Mouse (Mus musculus) lung, postnatal 4 days (tissue): Measurements from ENCODE around the gene 4930572O03Rik.
"Not testable (repeated sequence)": the region's sequence is repeated elsewhere in the genome, so short reads cannot be mapped to it uniquely, and the experiment has no call there.

Source experiments
- DNase-seq, 2 experiments: peaks; one replicate each; pipeline ENCODE4 v3.0.0; 2021

4930572O03Rik gene

DNA sequence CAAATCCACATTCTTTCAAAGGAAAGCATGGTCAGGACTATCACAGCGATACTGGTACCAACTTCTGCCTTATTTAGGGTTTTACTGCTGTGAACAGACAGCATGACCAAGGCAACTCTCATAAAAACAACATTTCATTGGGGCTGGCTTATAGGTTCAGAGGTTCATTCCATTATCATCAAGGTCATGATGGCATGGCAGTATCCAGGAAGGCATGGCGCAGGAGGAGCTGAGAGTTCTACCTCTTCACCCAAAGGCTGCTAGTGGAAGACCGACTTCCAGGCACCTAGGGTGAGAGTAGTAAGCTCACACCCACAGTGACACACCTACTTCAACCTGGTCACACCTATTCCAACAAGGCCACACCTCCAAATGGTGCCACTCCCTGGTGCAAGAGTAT is 40.7 kb downstream of the 4930572O03Rik start:
- DNase-seq = not testable (repeated sequence)

DNA sequence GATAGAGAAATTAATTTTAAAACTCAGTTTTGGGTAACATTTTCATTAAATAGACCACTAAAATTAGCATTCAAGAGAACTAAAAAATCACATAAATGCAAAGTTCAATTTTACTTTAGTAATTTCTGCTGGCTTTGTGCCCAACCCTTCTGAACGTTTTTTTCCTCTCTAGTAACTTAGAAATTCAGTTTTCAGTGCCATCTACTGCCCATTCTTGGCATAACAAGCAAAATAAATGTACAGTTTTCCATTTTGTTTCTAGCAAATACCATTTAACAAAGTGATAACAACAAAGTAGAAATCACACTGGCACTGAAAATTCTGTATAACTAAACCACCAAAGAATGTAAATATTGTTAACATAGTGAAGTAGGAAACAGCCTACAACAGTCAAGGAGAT is 46.2 kb downstream of the 4930572O03Rik start:
- not testable (repeated sequence) for DNase-seq

DNA sequence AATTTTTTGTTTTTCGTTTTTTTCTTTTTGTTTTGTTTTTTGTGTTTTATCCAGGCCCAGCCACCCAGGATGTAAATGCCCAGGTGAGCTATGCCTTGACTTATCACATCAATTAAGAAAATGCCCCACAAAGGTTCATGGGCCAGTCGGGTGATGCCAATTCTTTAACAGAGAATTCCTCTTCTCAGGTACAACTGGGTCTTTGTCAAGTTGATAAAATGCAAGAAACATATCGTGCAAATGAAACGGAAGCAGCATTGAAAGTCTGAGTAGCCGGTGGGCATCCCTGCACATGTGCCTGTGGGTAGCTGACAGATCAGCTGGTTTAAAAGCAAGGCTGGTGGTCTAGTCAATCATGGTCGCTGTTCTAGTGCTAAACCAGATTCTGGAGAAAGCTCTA is 50.2 kb downstream of the 4930572O03Rik start:
- DNase-seq = peak; percentile 20 to 23

DNA sequence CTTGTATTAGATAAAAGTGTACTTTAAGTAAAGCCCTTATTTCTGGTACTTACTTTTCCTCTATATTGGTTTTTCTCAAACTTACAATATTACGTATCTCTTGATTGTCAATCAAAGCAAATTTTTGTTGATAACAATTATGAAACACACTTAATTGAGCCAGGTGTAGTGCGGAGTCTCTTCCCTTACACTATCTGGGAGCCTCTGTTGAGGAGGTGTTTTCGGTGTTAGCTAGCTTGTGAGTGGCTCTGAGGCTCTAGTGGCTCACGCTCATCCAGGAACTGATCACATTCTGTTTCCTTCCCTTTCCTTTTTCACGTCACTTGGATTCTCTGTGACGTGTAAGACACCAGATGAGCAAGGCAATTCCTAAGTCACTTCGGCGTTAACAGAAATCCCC is 53.3 kb downstream of the 4930572O03Rik start:
- DNase-seq = not testable (repeated sequence)

DNA sequence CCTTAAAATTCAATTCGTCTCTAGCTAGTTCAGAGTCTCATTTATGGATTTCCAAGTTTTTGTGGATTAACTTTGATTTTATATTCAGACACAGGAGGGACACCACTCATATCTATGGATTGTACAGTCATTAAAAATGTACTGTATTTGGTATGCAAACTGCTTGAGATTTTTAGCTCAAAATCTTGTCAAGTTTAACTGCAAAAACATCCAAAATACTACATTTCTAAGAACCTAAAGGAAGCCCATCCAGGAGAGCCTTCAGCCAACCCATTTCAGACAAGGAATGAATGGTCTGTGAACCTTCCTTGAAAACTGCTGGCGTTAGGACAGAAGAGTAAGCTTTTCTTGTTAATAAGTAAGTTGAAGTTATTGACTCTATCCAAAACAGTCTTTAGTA is 53.9 kb downstream of the 4930572O03Rik start:
- not testable (repeated sequence) for DNase-seq

DNA sequence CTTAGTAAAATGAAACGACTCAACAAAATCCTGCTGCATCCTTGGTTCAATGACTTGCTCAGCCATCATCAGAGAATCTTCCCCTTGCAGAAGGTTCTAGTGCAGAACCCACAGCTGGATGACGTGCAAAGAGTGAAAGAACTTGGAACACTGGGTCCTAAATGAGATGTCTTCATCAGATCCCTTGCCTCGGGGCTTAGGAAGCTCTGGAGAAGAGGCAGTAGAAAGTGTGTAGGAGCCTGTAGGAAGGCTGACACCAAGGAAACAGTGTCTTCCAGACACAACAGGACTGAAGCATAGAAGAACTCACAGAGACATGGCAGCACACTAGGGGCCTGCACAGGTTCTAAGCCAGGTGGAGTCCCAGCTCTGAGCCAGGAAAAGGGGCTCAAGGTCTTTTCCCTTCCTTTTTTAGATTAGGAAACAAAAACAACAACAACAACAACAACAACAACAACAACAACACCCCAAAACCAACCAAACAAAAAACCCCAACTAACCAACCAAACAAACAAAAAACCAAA is 54.4 kb downstream of the 4930572O03Rik start:
- DNase-seq = not testable (repeated sequence)
